Mouse (Mus musculus) stomach, embryonic 14.5 days (tissue): ENCODE measurements at regions not wholly inside any gene's neighbourhood (a gene's known extent, or its start where the extent isn't known, plus 50 kb on each side); places are given as distances from the start of the nearest gene placed in this dataset.

Experiments used
- ATAC-seq: fragments of 200-750 bp; cut with Nextera tagmentation; 2 replicates; pipeline ENCODE4 v1.8.0; 2017; ENCODE audit warnings: low read depth, moderate TSS enrichment; ENCODE audit not compliant: insufficient number of reproducible peaks, insufficient read depth, low FRiP score
- H3K27ac ChIP-seq: fragments of 300-500 bp; sonication (generic); 2 replicates; pipeline ENCODE4 v1.5.1; 2014; ENCODE audit warnings: mild to moderate bottlenecking, low read length, moderate library complexity, mixed read lengths
- H3K27me3 ChIP-seq: fragments of 300-500 bp; sonication (generic); 2 replicates; pipeline ENCODE4 v1.6.1; 2014; ENCODE audit warnings: low read length, control low read depth, mixed read lengths; ENCODE audit not compliant: control insufficient read depth, insufficient read depth
- H3K36me3 ChIP-seq: fragments of 300-500 bp; sonication (generic); 2 replicates; pipeline ENCODE4 v1.6.1; 2014; ENCODE audit warnings: mild to moderate bottlenecking, control low read depth, low read length, moderate library complexity, mixed read lengths; ENCODE audit not compliant: control insufficient read depth, insufficient read depth
- H3K4me1 ChIP-seq: fragments of 300-500 bp; sonication (generic); 2 replicates; pipeline ENCODE4 v1.6.1; 2014; ENCODE audit warnings: low read length, control low read depth, mixed read lengths; ENCODE audit not compliant: control insufficient read depth, insufficient read depth
- H3K4me2 ChIP-seq: fragments of 300-500 bp; sonication (generic); replicated peaks from 2 replicates; pipeline ENCODE4 v1.6.1; 2014; ENCODE audit warnings: low read depth, low read length, control low read depth
- H3K4me3 ChIP-seq: fragments of 300-500 bp; sonication (generic); 2 replicates; pipeline ENCODE4 v1.5.1; 2014; ENCODE audit warnings: low read depth, low read length, control low read depth
- H3K9ac ChIP-seq: fragments of 300-500 bp; sonication (generic); replicated peaks from 2 replicates; pipeline ENCODE4 v1.6.1; 2014; ENCODE audit warnings: low read depth, mild to moderate bottlenecking, control low read depth, low read length, moderate library complexity, mixed read lengths
- H3K9me3 ChIP-seq: fragments of 300-500 bp; sonication (generic); 2 replicates; pipeline ENCODE4 v1.6.1; 2016; ENCODE audit warnings: low read depth, low read length, control low read depth; ENCODE audit not compliant: control insufficient read depth
- WGBS: fragments of 180-500 bp; shearing (Covaris S2); extraction: QIAGEN DNeasy Blood & Tissue Kit; methylation state at CpG from one replicate; pipeline ENCODE4 v1.1.7; 2014; 5-methylcytosine and 5-hydroxymethylcytosine counted together

- H3K4me2 ChIP-seq = no peak overlapping the region
- H3K4me3 ChIP-seq = no peak overlapping the region
- no peaks in the 10 kb centered on the region for H3K9me3 ChIP-seq
- no peaks in the 10 kb centered on the region for H3K27me3 ChIP-seq
- no peaks in the 10 kb centered on the region for H3K36me3 ChIP-seq
- no peak overlapping the region for H3K9ac ChIP-seq
- H3K27ac ChIP-seq = no peak overlapping the region
- H3K4me1 ChIP-seq = no peaks in the 10 kb centered on the region
- 77% methylated on average over 3 of the region's 3 CpGs for WGBS
- ATAC-seq = no peak
Measured at GRCm38 (mm10) chr13:90325226-90325625, 235.8 kb upstream of the Xrcc4 start.

GRCm38 (mm10) chr13:90313209-90313978, 224.0 kb upstream of the Xrcc4 start:
- Histone ChIP-seq H3K4me3 (no peak overlapping the region), H3K27ac (no peak overlapping the region), H3K9ac (no peak overlapping the region), H3K9me3 (no peaks in the 10 kb centered on the region), H3K27me3 (no peaks in the 10 kb centered on the region), H3K4me1 (no peaks in the 10 kb centered on the region), H3K36me3 (no peaks in the 10 kb centered on the region), H3K4me2 (no peak overlapping the region)
- no peak for ATAC-seq
- WGBS = 88% methylated on average over 9 of the region's 9 CpGs

GRCm38 (mm10) chr13:90310482-90310881, 221.1 kb upstream of the Xrcc4 start:
- Histone ChIP-seq H3K9ac (no peak overlapping the region), H3K27ac (no peak overlapping the region), H3K27me3 (no peaks in the 10 kb centered on the region), H3K36me3 (no peaks in the 10 kb centered on the region), H3K9me3 (no peaks in the 10 kb centered on the region), H3K4me2 (no peak overlapping the region), H3K4me3 (no peak overlapping the region), H3K4me1 (no peaks in the 10 kb centered on the region)
- ATAC-seq = peak; percentile 42; the same call in 1 of the 2 replicates

- WGBS = 79% methylated on average over 3 of the region's 3 CpGs
- no peak for ATAC-seq
Measured at GRCm38 (mm10) chr13:90300481-90300880, 211.1 kb upstream of the Xrcc4 start.

GRCm38 (mm10) chr13:90294648-90295007, 205.2 kb upstream of the Xrcc4 start:
- no peak overlapping the region for H3K4me3 ChIP-seq
- no peak for ATAC-seq

More at GRCm38 (mm10) chr13:90300481-90300880, 211.1 kb upstream of the Xrcc4 start:
- Histone ChIP-seq H3K27me3 (no peaks in the 10 kb centered on the region), H3K4me1 (no peaks in the 10 kb centered on the region), H3K27ac (no peak overlapping the region), H3K9me3 (no peaks in the 10 kb centered on the region), H3K36me3 (no peaks in the 10 kb centered on the region), H3K4me3 (no peak overlapping the region), H3K4me2 (no peak overlapping the region), H3K9ac (no peak overlapping the region)

GRCm38 (mm10) chr13:90293697-90294647, 204.6 kb upstream of the Xrcc4 start:
- Histone ChIP-seq H3K36me3 (no peaks in the 10 kb centered on the region), H3K9me3 (no peaks in the 10 kb centered on the region), H3K27me3 (no peaks in the 10 kb centered on the region), H3K4me3 (no peak overlapping the region), H3K4me2 (no peak overlapping the region), H3K4me1 (no peaks in the 10 kb centered on the region), H3K27ac (no peak overlapping the region), H3K9ac (no peak overlapping the region)
- ATAC-seq = no peak
- 69% methylated on average over 10 of the region's 10 CpGs for WGBS

More at GRCm38 (mm10) chr13:90294648-90295007, 205.2 kb upstream of the Xrcc4 start:
- Histone ChIP-seq H3K4me2 (no peak overlapping the region), H3K36me3 (no peaks in the 10 kb centered on the region), H3K4me1 (no peaks in the 10 kb centered on the region), H3K27ac (no peak overlapping the region), H3K9me3 (no peaks in the 10 kb centered on the region), H3K9ac (no peak overlapping the region), H3K27me3 (no peaks in the 10 kb centered on the region)
- WGBS = 80% methylated on average over 5 of the region's 5 CpGs

- Histone ChIP-seq H3K36me3 (no peaks in the 10 kb centered on the region), H3K9me3 (no peaks in the 10 kb centered on the region), H3K27me3 (no peaks in the 10 kb centered on the region), H3K4me1 (no peaks in the 10 kb centered on the region), H3K4me3 (no peak overlapping the region), H3K27ac (no peak overlapping the region), H3K4me2 (no peak overlapping the region), H3K9ac (no peak overlapping the region)
- ATAC-seq = peak; percentile 80
- WGBS = 44% methylated on average over 4 of the region's 4 CpGs
Measured at GRCm38 (mm10) chr13:90292905-90293304, 203.5 kb upstream of the Xrcc4 start.

- H3K4me2 ChIP-seq = no peak overlapping the region
- no peak overlapping the region for H3K27ac ChIP-seq
- no peak overlapping the region for H3K4me3 ChIP-seq
- no peaks in the 10 kb centered on the region for H3K27me3 ChIP-seq
- 78% methylated on average over 1 of the region's 1 CpGs for whole genome bisulfite sequencing
- H3K9ac ChIP-seq = no peak overlapping the region
- H3K4me1 ChIP-seq = no peaks in the 10 kb centered on the region
- no peaks in the 10 kb centered on the region for H3K9me3 ChIP-seq
- ATAC-seq = no peak
- no peaks in the 10 kb centered on the region for H3K36me3 ChIP-seq
Measured at GRCm38 (mm10) chr13:90292124-90292523, 202.7 kb upstream of the Xrcc4 start.
